In the genomic region with DNA sequence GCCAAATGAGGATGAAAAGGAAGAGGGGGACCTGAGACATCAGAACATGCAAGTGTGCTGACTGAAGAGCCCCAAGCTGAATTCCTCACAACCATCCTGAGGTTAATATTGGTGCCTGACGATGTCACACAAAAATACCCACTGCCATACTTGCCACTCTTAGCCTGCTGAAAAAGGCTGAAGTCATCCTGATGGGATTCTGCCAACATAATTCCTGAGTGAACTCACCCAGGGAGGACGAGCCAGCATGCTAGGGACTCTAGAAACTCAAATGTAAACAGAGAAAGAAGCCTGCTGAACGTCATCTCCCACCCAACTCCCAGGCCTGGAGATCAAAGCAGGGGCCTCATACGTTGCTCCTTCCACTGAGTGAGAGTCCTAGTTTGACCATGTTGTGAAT, we compare ENCODE assay signal across 8 mouse cellular contexts. TPM values are rescaled to one million over a fixed set of nuclear protein-coding genes. Genes with fewer than 3 reads are reported as not detected.
DNase-seq lines count a peak whose midpoint lies in the region; ATAC-seq lines count a peak whose summit lies in the region.
"Had no signal": no experiment of that assay in that cellular context is flagged by ENCODE, and none has a peak within 500 bp of the region (broad histone marks: within the 10 kb centered on the region; RNA-seq: fewer than 3 reads in every experiment).

No protein-coding gene starts in this region.

- no peak overlapping the region for H3K4me3 ChIP-seq in heart, embryonic 12.5 days
- no peak overlapping the region for H3K4me3 ChIP-seq in heart, embryonic 11.5 days (ENCODE audit: low read depth, low read length)
- no peak overlapping the region for H3K4me3 ChIP-seq in neural tube, embryonic 15.5 days (replicated peaks)
- no peak overlapping the region for H3K4me3 ChIP-seq in intestine, embryonic 16.5 days (ENCODE audit: low read length)

- H3K36me3 ChIP-seq in heart, embryonic 12.5 days, result peaks cover 40% of the 10 kb centered on the region
- H3K36me3 ChIP-seq in heart, embryonic 11.5 days (ENCODE audit: control insufficient read depth, insufficient read depth, low read length), result peaks cover 23% of the 10 kb centered on the region
- H3K36me3 ChIP-seq in neural tube, embryonic 15.5 days, result no peaks in the 10 kb centered on the region
- peaks cover 10% of the 10 kb centered on the region for H3K36me3 ChIP-seq in intestine, embryonic 16.5 days (ENCODE audit: control insufficient read depth, insufficient read depth, low read length)

- no peak for ATAC-seq in heart, embryonic 12.5 days (ENCODE audit: insufficient number of reproducible peaks, low FRiP score)
- ATAC-seq in heart, embryonic 11.5 days (replicated peaks; ENCODE audit: insufficient number of reproducible peaks, low FRiP score, low TSS enrichment), result no peak
- no peak for ATAC-seq in neural tube, embryonic 15.5 days (ENCODE audit: low FRiP score)
- 0 out of 2 replicates have a peak, but pooled peaks have one; percentile 18 for ATAC-seq in intestine, embryonic 16.5 days

- H3K27me3 ChIP-seq in heart, embryonic 12.5 days (replicated peaks), result no peaks in the 10 kb centered on the region
- H3K27me3 ChIP-seq in heart, embryonic 11.5 days (ENCODE audit: control insufficient read depth, insufficient read depth, low read length), result no peaks in the 10 kb centered on the region
- no peaks in the 10 kb centered on the region for H3K27me3 ChIP-seq in neural tube, embryonic 15.5 days (replicated peaks)
- no peaks in the 10 kb centered on the region for H3K27me3 ChIP-seq in intestine, embryonic 16.5 days (replicated peaks; ENCODE audit: control insufficient read depth, insufficient read depth, low read length)

- no peak for DNase-seq in neural tube, embryonic 10.5 days (ENCODE audit: extremely low spot score, low spot score)
- no peak for DNase-seq in natural killer cell, adult 2 months (ENCODE audit: low spot score in 2 of 2)
- DNase-seq in kidney, adult 18-20 months, result no peak
- DNase-seq: embryo, embryonic 11 days had no signal

- H3K4me1 ChIP-seq in heart, embryonic 12.5 days (replicated peaks), result peaks cover 32% of the 10 kb centered on the region
- H3K4me1 ChIP-seq in heart, embryonic 11.5 days (ENCODE audit: control insufficient read depth, insufficient read depth, low read length), result peaks cover 10% of the 10 kb centered on the region
- peaks cover 31% of the 10 kb centered on the region for H3K4me1 ChIP-seq in neural tube, embryonic 15.5 days
- peaks cover 2% of the 10 kb centered on the region for H3K4me1 ChIP-seq in intestine, embryonic 16.5 days (ENCODE audit: control insufficient read depth, insufficient read depth, low read length)

- H3K9me3 ChIP-seq in heart, embryonic 12.5 days (replicated peaks), result no peaks in the 10 kb centered on the region
- no peaks in the 10 kb centered on the region for H3K9me3 ChIP-seq in heart, embryonic 11.5 days (replicated peaks; ENCODE audit: control insufficient read depth, low read length)
- H3K9me3 ChIP-seq in neural tube, embryonic 15.5 days (replicated peaks), result no peaks in the 10 kb centered on the region
- H3K9me3 ChIP-seq in intestine, embryonic 16.5 days (ENCODE audit: control insufficient read depth, low read length), result no peaks in the 10 kb centered on the region

- WGBS in heart, embryonic 12.5 days, result 15% methylated on average over 4 of the region's 4 CpGs
- WGBS in heart, embryonic 11.5 days (ENCODE audit: insufficient replicate concordance), result 28% methylated on average over 4 of the region's 4 CpGs
- WGBS in neural tube, embryonic 15.5 days, result 61% methylated on average over 4 of the region's 4 CpGs
- WGBS in intestine, embryonic 16.5 days, result 35% methylated on average over 4 of the region's 4 CpGs

- H3K9ac ChIP-seq in heart, embryonic 12.5 days, result no peak overlapping the region
- H3K9ac ChIP-seq in heart, embryonic 11.5 days (ENCODE audit: low read depth, low read length), result no peak overlapping the region
- no peak overlapping the region for H3K9ac ChIP-seq in neural tube, embryonic 15.5 days (replicated peaks)
- no peak overlapping the region for H3K9ac ChIP-seq in intestine, embryonic 16.5 days (ENCODE audit: low read depth, low read length)

- no peak overlapping the region for H3K4me2 ChIP-seq in heart, embryonic 12.5 days
- H3K4me2 ChIP-seq in heart, embryonic 11.5 days, result no peak overlapping the region
- no peak overlapping the region for H3K4me2 ChIP-seq in neural tube, embryonic 15.5 days
- H3K4me2 ChIP-seq in intestine, embryonic 16.5 days (ENCODE audit: low read depth, low read length), result no peak overlapping the region

- peak overlapping the region; percentile 41; the same call in 1 of the 2 replicates for H3K27ac ChIP-seq in heart, embryonic 12.5 days (ENCODE audit: poor library complexity, severe bottlenecking)
- H3K27ac ChIP-seq in heart, embryonic 11.5 days (ENCODE audit: low read depth, low read length), result no peak overlapping the region
- peak overlapping the region; percentile 78; the same call in 1 of the 2 replicates for H3K27ac ChIP-seq in neural tube, embryonic 15.5 days (replicated peaks)
- H3K27ac ChIP-seq in intestine, embryonic 16.5 days (ENCODE audit: low read length), result no peak overlapping the region

RNA-seq across cellular contexts. Expression of gene Bag3, which starts 25.7 kb away (rescaled TPM):
- polyA plus RNA-seq in heart, embryonic 12.5 days (2016; fragmentation: Nextera tagmentation; extraction: Ambion mirVana), result 21.3 and 22.0 TPM in 2 replicates
- 20.6 and 21.1 TPM in 2 replicates for polyA plus RNA-seq in heart, embryonic 11.5 days (2014; fragmentation: Nextera tagmentation; extraction: Ambion mirVana)
- polyA plus RNA-seq in neural tube, embryonic 15.5 days (2015; fragmentation: Nextera tagmentation; extraction: Ambion mirVana), result 2.6 and 4.5 TPM in 2 replicates
- polyA plus RNA-seq in intestine, embryonic 16.5 days (2015; fragmentation: Nextera tagmentation; extraction: Ambion mirVana), result 11.3 and 11.8 TPM in 2 replicates

Comparison
In these comparisons a context has a peak if more than half of its experiments do, and no peak if none do; other contexts are left out.
1. H3K27ac ChIP-seq: peak in heart, embryonic 12.5 days (single experiment) and neural tube, embryonic 15.5 days (single experiment); none in heart, embryonic 11.5 days (single experiment) and intestine, embryonic 16.5 days (single experiment).